Mouse (Mus musculus) thymus, postnatal 36 days (tissue): ENCODE measurements around the gene Adora3.

Source experiments
- DNase-seq, 2 experiments: peaks; one replicate each; pipeline ENCODE4 v3.0.0; 2022; ENCODE audit warnings: mixed read lengths in 2 of 2

The Adora3 gene

DNA sequence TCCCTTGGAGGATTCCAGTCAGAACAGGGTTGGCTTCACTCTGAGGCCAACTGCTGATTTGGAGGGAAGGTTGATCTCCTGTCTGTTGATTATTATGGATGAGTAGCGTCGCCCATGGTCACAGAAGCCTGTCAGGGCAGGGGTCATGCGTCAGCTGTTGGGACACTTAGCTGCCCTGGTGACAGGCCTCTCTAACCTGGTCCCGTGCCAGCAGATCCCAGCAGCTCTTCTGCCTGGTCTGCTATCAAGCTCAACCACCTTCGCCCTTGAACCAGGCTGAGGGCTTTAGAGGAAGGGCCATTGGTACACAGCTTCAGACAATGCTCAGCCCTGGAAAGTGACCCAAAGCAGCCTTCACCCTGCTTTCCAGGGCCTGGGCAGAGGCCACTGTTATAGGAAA lies 5.4 kb downstream of the Adora3 start:
- no peak for DNase-seq

- no peak for DNase-seq
These were observed 6.7 kb downstream of the Adora3 start for GRCm38 (mm10) chr3:105877252-105877803.

DNA sequence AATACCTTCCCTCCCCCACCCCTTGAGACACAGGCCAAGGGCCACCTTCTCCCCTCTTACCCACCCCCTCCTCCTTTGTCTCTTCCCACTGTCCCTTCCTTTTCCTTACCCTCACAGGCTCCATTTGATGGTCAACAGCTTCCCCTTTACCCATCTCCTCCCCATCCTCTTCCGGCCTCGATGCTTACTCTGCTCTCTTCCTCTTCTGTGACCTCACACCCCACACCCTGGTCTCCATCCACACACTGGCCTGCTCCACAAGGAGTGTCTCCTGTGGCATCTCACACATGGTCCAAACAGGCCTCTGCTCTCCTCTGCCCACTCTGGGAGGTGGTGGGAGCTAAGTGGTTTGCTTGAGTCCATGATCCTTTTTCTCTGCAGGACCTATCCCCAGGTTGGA lies 7.3 kb downstream of the Adora3 start:
- no peak for DNase-seq

DNA sequence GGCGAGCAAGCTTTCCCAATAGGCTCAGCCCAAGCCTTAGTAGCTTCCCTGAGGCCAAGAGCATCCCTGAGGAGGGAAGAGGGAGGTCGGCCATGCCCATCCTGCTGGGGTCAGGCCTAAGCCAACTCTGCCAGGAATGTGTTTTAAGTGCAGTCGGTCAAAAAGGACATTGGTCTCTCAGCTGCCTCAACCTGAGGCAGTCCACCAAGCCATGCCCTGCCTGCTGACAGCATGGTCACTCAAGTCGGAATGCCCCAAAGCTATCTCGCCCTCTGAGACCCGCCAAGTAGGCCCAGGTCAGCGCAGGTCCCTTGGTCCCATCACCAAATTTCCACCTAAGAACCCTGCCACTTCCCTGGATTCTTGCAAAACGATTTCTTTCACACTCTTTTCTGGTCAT lies 8.1 kb downstream of the Adora3 start:
- no peak for DNase-seq

DNA sequence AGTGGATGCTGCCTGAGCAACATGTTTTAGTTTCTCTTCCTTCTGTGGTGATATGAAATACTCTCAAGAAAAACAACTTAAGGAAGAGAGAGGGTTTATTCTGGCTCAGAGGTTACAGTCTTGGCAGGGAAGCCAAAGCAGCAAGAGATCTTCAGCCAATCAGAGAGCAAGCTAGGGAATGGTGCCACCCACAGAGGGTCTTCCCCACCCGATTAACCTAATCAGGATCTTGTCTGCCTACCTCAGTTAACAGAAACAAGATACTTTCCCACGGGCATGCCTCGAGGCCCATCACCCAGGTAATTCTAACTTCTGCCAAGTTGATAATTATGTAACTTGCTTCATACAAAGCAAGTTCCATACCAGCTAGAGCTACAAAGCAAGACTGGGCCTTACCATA lies 9.8 kb downstream of the Adora3 start:
- no peak for DNase-seq

GRCm38 (mm10) chr3:105882105-105882504 lies 11.4 kb downstream of the Adora3 start:
- no peak for DNase-seq

DNA sequence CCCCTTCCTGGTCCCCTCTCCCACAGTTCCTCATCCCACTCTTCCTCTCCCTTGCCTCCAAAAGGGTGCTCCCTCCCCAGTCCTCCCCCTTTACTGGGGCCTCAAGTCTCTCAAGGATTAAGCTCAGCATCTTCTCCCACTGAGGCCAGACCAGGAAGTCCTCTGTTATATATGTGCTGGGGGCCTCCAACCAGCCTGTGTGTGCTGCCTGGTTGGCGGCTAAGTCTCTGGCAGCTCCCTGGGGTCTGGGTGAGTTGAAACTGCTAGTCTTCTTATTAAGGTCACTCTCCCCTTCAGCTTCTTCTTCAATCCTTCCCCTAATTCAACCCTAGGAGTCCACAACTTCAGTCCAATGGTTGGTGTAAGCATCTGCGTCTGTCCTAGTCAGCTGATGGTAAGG lies 12.5 kb downstream of the Adora3 start:
- no peak for DNase-seq

- DNase-seq: no peak
These were observed 18.3 kb downstream of the Adora3 start for GRCm38 (mm10) chr3:105888961-105889360.

DNA sequence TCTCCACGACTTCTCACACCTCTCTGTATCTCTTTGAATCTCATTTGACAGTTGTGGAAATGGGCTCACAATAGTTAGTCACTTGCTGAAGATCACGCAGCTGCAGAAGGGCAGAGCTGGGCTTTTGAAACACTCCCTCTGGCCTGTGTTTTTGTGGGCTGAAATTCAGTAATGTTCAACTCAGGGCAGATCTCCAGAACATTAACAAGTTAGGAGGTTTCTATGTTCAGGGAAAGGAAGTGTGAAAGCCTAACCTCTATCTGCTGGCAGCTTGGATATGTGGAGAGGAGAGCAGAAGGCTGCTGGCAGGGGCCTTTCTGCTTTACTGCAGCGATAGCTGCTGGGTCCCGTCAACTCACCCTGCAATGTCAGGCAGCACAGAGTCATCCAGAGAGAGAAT lies 19.6 kb downstream of the Adora3 start:
- peak; percentile 13 to 26 for DNase-seq

DNA sequence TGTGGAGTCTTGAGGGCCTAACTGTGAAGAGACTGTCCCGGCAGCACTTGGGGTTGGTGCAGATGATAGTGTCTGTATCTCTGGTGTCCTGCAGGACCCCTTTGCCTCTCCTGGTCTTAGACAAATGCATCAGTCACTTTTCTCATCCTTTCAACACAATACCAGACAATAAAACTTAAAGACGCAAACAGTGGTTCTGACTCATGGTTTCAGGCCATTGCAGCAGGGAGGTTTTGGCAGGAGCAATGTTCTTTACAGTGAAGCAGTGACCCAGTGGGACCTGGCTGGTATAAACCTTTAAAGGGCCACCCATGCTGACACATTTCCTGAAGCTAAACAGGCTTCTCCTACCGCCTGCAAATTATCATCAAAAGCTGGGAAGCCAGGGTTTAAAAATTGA lies 20.5 kb downstream of the Adora3 start:
- DNase-seq: peak in 1 of 2 experiments; percentile 6

GRCm38 (mm10) chr3:105891760-105892571 lies 21.3 kb downstream of the Adora3 start:
- DNase-seq: peak; percentile 83 to 87

DNA sequence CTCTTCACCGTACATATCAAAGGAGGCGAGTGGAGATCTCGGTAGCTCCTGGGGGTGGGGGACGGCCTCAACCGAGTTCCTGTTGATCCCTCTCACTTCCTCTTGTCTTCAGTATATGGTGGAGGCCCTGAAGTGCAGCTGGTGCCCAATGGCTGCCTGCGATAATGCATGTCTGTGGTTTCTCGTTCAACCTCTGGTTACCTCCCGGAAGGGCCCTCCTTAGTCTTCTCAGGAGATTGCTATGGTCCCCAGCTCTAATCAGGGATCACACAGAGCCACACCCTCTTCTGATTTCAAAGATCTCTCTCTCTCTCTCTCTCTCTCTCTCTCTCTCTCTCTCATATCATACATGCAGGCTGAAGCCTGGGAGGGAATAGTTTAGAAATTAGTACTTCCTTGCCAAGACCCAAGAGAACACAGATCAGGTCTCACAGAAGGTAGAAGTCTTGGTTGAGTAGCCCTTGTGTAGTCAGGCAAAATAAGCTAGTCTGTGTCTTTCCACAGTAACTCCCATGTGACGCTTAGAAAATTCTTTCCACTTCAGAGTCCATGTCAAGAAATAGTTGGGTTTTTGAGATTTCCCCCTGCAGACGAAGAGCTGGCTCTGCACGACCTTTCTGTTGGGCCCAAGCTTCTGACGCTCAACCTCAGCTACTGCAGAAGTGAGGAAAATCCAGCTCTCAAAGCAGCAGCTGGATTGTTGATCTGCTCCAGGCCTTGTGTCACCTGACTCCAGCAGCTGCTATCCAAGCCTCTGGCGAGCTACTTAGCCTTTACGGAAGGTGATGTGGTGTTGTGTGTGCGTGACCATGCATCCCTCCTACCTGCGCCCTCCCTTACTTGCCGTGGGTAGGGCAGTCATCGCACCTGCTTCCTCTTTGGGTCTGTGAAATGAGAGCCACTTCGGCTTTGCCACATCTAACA lies 22.2 kb downstream of the Adora3 start:
- DNase-seq: peak; percentile 77 to 86

- peak; percentile 21 to 39 for DNase-seq
These were observed 23.3 kb downstream of the Adora3 start for GRCm38 (mm10) chr3:105893941-105894391.

DNA sequence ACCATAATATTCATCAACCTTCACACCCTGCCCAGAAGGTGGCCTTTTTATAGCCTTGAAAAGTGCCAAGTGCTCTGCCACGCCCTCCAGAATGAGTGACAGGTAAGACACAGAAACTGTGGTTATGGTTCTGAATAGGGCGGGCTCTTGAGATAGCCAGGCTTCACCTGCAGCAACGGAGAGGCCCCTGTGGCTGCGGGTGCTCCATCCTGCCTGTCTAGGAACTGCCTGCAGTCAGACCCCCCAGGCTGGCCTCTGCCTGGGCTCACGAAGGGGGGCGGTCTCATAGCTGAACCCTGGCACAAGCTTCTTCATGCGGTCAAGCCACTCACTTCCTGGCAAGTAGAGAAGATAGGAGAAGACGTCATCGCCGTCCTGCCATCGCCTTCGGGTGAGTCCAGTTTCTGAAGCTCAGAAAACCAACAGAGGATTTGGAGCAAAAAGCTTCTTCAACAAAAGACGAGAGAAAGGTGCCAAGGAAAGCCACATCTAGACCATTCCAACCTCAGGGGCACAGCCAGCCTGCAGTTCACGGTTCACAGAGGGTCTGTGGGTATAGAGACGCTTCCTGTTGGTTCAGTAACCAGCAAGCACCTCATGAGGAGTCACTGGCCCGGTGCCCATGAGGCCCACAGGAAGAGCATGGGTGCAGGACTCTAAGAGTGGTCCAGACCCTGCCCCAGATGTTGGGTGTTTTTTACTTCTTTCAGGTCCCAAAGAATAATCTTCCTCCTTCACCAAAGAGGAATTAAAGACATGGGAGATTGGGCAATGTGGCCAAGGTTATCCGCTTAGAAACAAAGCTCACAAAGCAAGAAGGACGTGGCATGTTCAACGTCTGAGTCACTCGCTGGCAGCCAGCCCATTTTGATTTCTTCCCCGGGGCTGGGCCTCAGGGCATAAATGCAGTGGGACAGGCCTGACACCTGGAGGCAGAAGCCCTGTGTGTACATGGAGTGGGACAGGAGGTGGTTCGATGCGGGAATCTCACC lies 24.2 kb downstream of the Adora3 start:
- DNase-seq: peak; percentile 81 to 87

DNA sequence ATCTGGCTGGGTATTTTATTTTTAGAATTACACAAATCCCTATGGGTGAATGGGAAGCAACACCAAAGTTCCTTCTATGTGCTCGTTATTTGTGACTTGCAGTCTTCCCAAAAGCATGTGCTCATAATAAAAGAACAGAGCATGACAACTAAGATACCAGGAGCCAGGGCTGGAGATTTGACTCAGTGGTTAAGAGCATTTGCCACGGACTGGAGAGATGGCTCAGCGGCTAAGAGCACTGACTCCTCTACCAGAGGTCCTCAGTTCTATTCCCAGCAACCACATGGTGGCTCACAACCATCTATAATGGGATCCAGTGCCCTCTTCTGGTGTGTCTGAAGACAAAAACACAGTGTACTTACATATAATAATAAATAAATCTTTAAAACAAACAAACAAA lies 26.2 kb downstream of the Adora3 start:
- no peak for DNase-seq

DNA sequence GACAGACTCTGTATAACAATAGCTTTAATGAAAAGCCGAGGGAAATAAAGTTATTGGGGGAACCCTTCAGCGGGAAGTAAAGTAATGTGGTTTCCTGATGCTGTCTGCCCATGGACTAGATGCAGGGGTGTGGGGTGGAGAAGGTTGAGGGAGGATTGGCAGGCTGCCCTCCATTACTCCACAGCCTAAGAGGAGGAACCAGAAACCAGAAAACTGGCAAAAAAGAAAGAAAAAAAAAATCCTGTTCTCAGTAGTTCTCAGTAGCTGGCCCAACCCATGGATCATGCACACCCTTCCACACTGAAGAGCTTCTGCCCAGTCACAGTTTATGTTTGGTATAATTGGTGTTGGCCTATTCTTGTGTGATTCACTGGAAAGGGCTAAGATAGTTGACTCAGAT lies 27.7 kb downstream of the Adora3 start:
- no peak for DNase-seq

GRCm38 (mm10) chr3:105898861-105899260 lies 28.2 kb downstream of the Adora3 start:
- DNase-seq: no peak

DNA sequence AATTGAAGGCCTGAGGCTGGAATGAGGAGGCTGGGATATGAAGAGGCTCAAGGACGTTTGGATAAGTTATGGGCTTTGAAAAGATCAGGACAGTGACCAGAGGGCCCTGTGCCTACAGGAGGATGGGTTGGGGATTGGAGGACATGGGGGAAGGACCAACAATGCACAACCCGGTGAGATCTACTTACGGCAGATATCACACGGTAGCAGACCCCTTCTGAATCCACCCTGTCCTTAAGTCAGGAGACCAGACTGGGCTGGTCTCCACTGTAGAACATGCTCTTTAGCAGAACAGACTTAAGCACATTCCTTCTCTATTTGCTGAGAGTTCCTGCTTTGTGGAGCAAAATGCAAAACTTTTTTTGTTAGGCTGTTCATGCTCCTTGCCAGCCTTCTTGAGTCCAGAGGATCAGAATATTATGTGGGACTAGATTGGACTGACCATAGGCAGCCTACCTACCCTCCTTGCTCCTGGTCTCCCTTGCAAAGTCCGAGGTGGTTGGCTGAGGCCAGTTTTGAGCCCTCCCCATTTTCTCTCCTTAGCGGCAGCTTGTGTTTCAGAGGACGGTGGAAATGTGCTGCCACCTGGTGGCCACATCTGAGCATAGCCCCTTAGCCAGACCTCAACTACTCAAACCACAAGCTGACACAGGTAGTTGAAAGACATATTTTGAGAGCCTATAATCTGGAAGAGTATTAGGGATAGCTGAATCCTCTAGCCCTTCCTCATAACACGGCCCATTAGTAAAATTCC lies 28.9 kb downstream of the Adora3 start:
- peak; percentile 82 for DNase-seq

DNA sequence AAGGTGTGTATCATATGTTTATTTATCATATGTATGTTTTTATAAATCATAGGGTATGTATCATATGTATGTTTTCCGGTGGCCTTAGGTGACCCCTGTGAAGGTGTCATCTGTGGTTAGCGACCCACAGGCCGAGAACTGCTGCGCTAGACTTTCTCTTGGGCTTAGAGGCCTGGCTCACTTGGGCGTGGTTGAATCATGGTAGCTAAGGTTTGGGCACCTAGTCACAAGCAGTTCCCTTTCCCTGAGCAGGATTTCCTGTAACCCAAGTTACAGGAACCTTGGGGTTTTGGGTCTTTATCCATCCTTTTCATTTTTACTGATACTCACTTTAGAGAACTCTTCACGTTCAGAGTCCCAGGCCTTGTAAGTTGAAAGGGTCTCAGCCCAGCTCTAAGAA lies 29.6 kb downstream of the Adora3 start:
- DNase-seq: no peak

GRCm38 (mm10) chr3:105900716-105901115 lies 30.1 kb downstream of the Adora3 start:
- DNase-seq: peak; percentile 15 to 33

- DNase-seq: no peak
These were observed 30.8 kb downstream of the Adora3 start for GRCm38 (mm10) chr3:105901468-105901867.
